Mouse (Mus musculus): ENCODE measurements around the gene Fam173b.

The Fam173b gene

DNA sequence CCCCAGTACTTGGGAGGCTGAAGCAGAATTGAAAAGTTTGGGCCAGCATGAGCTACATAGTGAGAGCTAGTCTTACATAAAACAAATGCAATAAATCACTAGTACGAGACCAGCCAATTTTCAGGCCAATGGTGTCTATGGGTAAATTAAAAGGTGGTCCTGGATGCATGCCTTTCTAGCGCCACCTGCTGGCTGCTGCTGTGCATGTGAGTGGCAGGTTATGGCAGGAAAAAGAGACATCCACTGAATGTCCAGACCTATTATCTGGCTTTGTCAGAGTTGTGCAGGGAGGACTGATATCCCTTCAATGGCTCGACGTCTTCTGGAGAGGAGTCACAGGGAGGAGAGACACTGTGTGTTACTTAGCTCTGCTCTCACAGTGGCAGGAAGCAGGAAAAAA is 15.1 kb upstream of the Fam173b start:
- peak; percentile 96 for DNase-seq (ENCODE audit: low spot score)

- DNase-seq (ENCODE audit: low spot score) = no peak
These were observed 13.9 kb upstream of the Fam173b start for GRCm38 (mm10) chr15:31587789-31588188.

- peak; percentile 46 for DNase-seq (ENCODE audit: low spot score)
These were observed 12.5 kb upstream of the Fam173b start for GRCm38 (mm10) chr15:31588989-31589640.

DNA sequence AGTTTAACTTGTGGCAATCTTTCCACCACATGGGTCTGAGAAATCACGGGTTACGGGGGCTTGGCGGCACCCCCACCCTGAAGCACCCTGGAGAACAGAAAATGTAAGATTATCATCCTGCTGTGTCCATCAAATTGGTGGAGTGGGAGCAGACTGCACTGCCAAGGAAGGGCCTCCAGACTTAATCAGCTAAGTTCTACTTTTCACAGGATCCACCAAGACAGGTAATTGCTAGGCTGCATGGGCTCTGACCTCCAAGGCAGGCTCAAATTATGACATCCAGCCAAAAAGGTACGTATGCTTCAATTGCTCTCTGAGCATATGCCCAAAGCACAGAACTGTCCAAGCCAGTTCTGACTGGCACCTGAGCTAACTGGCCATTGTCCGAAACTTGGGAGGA is 11.5 kb upstream of the Fam173b start:
- no peak for DNase-seq (ENCODE audit: low spot score)

GRCm38 (mm10) chr15:31592531-31592930 is 9.1 kb upstream of the Fam173b start:
- no peak for DNase-seq (ENCODE audit: low spot score)

GRCm38 (mm10) chr15:31594260-31594659 is 7.4 kb upstream of the Fam173b start:
- no peak for DNase-seq (ENCODE audit: low spot score)

- no peak for DNase-seq (ENCODE audit: low spot score)
These were observed 6.0 kb upstream of the Fam173b start for GRCm38 (mm10) chr15:31595651-31596050.

DNA sequence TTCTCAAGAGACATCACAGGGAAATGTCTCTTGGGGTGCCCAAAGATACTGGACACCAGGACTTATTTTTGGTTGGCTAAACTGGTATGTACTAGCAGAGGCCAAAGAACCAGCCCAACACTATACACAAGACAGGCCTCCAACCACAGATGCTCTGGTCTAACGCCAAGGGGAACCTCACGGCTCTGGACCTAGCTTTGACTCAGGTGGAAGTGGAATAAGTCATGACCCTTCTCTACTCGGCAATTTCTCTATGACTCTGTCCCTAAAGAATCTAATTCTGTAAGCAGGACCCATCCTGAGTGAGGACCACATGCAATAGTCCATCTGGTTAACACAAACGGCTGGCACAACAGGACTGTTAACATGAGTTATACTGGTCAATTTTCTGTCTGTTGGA is 1.8 kb upstream of the Fam173b start:
- no peak for DNase-seq (ENCODE audit: low spot score)

GRCm38 (mm10) chr15:31601279-31601645 is 390 bp upstream of the Fam173b start:
- no peak for DNase-seq (ENCODE audit: low spot score)

DNA sequence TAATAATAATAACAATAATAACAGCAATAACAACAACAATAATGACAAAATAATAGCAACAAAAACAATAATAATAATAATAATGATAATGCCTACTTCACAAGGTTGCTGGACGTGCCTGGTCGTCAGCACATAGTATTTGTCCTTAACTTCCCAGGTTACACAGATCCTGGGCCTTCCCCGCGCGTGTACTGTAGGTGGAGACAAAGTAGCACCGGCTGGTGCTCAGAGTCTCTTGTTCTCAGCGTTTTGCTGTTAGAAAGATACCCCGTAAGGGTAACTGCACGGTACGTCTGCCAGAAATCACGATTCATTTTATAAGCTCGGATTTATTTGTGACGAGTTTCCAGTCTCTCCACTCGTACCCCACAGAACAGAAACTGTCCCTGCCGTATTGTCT is 774 bp downstream of the Fam173b start:
- DNase-seq (ENCODE audit: low spot score) = peak; percentile 78

- DNase-seq (ENCODE audit: low spot score) = no peak
These were observed 1.5 kb downstream of the Fam173b start for GRCm38 (mm10) chr15:31603113-31603512.

GRCm38 (mm10) chr15:31606821-31607220 is 5.2 kb downstream of the Fam173b start:
- DNase-seq (ENCODE audit: low spot score) = no peak

DNA sequence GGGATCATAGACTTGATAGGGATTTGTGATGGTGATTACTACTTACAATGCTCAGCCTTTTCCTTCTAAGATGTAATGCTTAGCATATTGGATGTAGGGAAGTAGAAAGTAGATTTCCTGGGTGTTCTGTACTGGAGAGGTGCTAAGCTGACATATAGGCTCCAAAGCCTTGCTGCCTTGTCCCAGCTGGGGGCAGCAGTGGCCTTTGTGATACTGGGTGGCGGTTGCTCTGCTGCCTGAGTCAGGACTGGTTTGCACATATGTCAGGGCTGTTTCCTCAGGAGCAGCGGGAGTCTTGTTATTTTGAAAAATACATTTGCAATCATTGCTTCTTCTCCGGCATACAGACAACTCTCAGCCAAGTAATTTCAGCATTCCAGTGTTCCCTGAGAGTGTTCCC is 9.4 kb downstream of the Fam173b start:
- peak; percentile 45 for DNase-seq (ENCODE audit: low spot score)

GRCm38 (mm10) chr15:31611976-31612375 is 10.3 kb downstream of the Fam173b start:
- no peak for DNase-seq (ENCODE audit: low spot score)

DNA sequence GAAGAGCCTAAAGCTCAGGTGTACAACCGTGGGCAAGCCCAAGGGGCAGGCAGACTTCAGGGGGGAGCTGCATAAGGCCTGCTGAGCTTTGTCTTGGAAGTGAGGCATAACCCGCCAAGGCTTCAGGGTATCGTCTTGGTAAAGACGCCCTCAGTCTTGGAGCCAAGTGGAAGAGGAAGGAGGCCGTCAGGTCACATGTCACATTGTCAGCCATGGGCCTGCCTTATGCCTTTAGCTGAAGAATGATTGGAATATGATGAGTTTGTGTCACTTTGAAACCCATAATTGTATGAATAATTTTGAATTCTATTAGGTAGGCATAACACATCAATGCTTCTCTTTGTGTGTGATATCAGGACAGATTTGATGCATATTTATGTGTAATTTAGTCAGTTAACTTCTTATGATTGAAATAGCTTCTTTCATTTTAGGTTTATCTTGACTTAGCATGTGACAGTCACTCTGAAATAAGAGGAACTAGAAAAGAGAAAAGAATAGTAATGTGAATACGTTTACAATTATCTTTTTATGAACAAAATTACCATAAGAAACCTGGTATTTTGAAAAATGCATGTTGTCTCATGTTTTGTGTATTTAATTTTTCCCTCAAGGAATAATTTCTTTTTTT is 12.3 kb downstream of the Fam173b start:
- DNase-seq (ENCODE audit: low spot score) = no peak

DNA sequence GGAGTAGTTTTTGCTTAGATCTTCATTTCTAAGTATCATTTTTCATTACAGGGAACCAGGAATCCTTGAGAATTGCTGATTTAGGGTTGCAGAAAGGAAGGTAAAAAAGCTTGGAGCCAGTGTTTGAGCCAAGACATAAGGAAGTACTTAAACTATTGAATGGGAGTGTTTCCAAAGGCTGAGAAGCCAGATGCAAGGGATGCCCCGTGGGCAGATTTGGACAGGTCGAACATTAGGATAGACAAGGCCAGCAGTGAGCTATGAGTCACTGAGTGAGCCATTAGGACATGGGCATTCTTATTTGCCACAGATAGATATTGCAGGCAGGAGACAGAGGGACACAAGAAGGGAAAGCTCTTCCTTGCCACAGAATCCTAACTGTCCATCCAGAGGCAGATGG is 13.0 kb downstream of the Fam173b start:
- no peak for DNase-seq (ENCODE audit: low spot score)

DNA sequence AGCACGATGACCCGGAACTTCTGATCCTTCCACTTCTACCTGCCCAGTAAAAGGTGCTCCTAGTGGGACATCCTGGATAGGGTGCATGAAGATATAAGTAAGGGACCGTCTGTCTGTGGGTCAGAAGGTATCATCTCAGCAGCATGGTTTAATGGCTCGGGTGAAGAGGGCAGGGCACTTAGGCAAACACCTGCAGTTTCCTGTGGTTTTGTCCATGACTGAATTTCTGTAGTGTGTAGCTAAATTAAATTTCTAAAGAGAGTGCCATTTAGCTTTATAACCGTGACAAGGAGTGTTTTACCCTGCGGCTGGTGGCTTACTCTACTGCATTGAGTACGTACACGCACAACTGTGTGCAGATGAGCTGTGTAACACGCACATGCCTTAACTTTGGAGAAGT is 15.6 kb downstream of the Fam173b start:
- no peak for DNase-seq (ENCODE audit: low spot score)

DNA sequence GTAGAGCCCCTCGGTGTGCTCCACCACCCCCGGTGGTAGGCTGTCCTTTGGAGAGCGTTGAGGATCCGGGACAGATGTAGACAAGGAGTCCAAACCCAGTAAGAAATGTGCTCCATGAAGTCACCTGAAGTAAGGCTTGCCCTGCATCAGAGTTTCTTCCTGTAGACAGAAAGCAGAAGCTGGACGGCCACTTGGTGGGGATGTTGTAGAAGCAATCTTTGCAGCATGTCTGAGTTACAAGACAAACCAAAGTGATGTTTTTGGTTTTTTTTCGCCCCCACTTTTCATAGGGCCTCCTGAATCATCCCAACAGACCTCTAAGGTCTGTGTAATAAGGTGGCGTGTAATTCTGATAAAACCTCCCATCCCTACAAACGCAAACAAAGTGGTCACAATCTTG is 17.9 kb downstream of the Fam173b start:
- no peak for DNase-seq (ENCODE audit: low spot score)

GRCm38 (mm10) chr15:31627277-31628154 is 25.9 kb downstream of the Fam173b start:
- DNase-seq (ENCODE audit: low spot score) = peak; percentile 14

GRCm38 (mm10) chr15:31628180-31628579 is 26.5 kb downstream of the Fam173b start:
- DNase-seq (ENCODE audit: low spot score) = no peak

DNA sequence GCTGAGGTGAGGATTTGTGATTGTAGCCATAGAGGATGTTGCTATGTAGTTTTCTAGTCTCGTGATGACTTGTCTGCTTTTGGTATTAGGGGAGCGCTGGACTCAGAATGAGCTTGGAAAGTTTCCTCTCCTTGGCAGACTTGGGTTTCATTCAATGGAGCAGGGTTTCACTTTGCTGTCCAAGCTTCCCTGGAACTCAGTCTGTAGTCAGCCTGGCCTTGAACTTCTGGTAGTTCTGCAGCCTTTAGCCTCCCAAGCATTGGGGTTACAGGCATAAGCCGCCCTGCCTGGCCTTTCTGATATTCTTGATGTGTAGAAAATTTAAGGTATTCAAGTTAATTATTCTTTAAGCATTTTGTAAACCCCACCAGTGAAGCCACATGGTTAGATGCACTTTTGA is 27.9 kb downstream of the Fam173b start:
- no peak for DNase-seq (ENCODE audit: low spot score)

DNA sequence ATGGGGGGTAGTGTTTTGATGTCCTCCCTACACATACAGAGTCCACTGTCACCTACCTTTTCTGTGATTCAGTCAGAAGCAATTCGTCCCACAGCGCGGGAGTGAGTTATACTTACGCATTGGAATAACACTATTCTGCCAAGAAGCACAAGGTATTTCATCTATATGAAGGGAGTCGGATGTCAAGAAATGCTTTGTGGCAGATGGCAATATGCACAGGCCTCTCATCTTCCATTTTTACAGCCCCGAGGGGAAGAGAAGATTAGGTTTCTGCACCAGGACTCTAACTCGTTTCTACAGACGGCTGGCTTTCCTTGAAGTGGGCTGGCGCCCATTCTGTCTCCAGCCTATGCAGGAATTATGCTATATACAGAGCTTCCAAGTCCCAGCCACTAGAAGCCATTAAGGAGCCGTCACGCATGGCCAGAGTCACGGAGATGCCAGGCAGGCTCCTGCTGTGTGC is 29.8 kb downstream of the Fam173b start:
- DNase-seq (ENCODE audit: low spot score) = no peak

- no peak for DNase-seq (ENCODE audit: low spot score)
These were observed 30.8 kb downstream of the Fam173b start for GRCm38 (mm10) chr15:31632478-31632877.

Measured in embryo, embryonic 10 days (tissue).